Mouse (Mus musculus): ENCODE results near the gene Il1r2.

- TF ChIP-seq CTCF (IDR thresholded peaks at IDR 0.05; ENCODE audit: insufficient read depth, low read length) = no peak
- no peak for TF ChIP-seq POLR2A (IDR thresholded peaks at IDR 0.05; ENCODE audit: borderline replicate concordance, extremely low read depth, low read depth, low read length)
Measured at GRCm38 (mm10) chr1:40174146-40174545, 100.3 kb downstream of the Il1r2 start.
